Mouse (Mus musculus): ENCODE data around the gene Synj2.

The Synj2 gene

DNA sequence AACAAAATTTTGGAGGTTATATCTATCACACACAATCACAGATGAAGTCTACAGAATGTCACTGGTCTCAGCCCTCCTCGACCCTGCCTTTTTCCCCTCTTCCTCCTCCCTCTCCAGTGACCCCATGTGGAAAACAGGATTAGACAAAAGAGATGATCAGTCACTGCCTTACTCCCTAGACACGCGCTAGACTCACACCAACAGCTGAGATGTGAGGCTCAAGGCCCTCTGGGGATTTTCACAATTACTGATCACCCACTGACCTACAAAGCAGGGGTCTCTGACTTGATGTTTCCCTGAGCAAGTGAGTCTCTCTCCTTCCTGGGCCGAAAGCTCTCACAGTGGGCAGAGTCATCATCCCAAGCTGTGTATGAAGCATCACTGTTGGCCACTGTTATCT lies 111.7 kb downstream of the Synj2 start:
- no peak for DNase-seq (ENCODE audit: low spot score)

DNA sequence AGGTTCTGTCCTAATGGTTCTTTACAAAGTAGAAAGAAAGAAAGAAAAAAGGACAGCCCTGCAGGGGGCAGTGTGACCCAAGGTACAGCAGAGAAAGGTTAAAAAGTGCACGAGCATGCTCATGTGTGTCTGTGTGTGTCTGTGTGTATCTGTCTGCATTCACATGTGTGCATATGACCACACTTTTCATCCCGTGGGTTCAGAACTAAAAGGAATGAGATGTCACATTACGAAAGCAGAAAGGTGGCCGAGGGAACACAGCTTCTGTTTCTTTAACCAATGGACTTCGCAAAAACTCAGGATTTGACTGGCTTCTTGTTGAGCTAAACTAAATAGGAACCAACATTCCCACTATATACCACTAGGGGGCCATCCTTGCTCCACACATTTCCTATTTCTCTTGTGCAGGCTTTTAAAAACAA lies 113.9 kb downstream of the Synj2 start:
- peak; percentile 28 for DNase-seq (ENCODE audit: low spot score)

DNA sequence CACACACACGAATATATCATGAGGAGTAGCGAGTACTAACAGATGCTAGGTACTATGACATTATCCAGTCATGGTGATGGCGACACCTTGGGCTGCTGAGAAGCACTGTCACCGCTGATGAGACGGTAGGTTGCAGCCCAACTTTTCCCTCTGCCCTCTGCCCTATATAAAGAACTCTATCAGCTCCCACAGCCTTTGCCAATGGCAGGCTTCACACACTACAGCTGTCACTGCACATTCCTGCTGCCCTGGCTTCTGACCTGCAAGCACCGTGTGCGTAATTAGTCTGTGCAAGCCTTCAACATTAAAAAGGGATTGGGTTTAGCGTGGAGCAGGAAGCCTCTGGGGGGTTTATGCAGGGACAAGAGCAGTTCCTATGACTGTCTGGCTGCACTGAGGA lies 121.7 kb downstream of the Synj2 start:
- no peak for DNase-seq (ENCODE audit: low spot score)

DNA sequence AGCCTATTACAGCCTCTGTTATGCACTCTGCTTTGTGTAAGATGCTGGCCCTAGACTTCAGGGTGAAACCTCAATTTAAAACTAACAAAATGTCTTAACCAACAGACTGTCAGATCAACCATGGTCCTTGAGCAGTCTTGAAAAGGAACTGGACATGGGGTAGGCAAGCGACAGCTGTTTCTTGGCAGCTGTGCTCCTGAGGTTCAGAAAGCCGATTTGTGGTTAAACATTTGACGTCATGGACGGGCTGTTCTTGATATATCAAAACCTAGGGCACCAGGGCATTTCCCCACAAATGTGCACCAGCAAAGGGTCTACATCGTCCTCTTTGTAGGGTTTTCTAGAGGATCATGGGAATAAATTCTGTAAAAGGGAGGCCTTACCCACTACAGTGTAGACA lies 122.5 kb downstream of the Synj2 start:
- no peak for DNase-seq (ENCODE audit: low spot score)

DNA sequence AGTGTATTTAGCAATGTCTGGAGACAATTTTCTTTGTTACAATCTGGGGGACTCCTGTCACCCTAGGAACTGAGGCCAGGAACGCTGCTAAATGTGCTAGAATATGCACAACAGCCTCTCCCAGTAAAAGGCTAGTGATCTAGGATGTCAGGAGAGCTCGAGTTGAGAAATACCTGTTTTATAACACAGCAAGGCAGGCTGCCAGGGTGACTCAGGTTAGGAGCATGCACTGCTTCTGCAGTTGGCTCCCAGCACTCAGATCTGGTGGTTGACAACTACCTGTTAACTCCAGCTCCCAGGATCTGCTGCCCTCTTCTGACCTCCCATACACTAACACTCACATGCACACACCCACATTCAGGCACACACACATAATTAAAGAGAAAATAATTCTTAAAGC lies 124.9 kb downstream of the Synj2 start:
- no peak for DNase-seq (ENCODE audit: low spot score)

DNA sequence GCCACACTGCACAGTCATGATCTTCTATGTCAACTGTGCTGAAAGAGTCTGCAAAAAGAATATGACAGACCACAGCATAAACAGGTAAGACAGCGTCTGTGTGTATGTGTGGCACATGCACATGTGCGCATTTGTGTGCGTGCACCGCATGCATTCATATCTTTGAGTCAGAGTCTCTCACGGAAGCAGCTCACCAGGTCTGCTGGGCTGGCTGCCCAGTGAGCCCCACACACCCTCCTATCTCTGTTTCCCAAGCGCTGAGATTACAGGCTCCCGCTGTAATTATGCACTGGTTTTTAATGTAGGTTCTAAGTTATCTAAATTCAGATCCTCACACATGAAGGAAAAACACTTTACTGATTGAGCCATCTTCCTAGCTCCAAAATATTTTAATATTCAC lies 126.5 kb downstream of the Synj2 start:
- DNase-seq (ENCODE audit: low spot score), result no peak

DNA sequence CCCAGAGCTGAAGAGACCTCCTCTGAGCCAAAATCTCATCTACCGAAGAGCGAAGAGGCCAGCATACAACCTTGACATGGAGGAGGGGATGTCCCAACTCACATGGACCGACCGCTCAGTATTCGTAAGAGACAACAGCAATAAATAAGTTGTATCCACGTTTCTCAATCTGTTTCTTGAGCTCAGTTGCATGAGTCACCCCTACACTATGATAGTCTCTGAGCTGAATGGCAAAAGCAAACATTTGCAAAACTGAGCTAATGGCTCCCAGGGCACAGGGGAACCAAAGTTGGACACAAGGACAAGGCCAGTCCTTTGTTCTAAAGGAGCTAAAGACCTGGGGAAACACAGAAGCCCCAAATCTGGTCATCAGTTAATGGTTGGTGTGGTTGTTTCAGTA lies 128.8 kb downstream of the Synj2 start:
- DNase-seq (ENCODE audit: low spot score), result no peak

DNA sequence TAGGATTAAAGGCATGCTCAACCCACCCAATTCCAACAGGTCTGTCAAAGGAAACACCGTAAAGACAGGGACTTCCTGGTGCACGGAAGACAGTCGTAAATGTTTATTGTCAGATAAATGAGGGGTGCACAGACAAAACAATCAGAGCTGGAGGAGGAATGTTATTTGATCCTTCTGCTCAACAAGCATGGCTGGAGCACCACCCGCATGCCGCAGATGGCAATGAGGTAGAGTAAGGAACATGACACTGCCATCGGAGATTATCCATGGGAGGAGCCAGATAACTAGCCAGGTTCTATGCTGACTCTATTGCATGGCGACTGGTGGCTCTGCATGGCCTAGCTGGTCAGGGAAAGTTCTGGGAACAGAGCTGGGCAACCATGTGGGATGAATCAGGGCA lies 132.3 kb downstream of the Synj2 start:
- no peak for DNase-seq (ENCODE audit: low spot score)

DNA sequence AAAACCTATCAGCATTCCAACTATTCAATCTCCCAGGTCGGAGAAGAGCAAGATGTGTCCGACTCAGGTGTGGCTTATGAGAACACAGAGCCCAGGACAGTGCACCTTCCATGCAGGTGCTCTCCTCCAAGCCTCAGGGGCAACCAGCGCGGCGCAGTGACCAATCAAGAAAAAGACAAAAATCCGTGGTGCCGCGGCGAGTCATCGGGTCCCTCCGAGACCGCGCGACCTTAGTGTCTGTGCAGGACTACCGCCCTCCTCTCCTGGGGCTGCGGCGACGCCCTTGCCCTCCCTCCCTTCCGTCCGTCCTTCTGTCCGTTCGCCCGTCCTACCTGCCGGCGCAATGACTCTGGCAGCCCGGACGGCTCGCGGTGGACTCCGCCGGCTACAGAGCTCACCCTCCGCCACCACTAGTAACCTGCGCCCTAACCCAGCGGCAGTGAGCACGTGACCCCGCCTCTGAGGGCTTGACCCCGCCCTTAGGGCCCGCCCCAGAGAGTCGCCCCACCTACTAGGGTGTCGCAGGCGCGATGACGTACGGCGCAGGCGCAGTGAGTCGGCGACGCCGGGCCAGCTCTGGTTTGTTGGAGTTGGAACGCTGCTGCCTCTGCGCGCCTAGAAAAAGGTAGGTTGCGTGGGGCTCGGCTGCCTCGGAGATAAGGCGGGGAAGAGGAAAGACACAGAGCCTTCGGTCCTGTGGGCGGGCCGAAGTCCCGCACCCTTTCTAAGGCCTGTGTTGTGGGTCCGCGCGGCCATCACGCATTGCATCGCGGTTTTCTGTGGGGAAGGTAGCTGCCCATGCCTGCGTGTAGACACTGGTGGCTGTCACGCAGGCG lies 138.4 kb downstream of the Synj2 start, which contains the start of the genes Serac1 and Gtf2h5:
TSS of gene Serac1 (minus strand) at position 455 of the 836 bp plus-strand sequence.
TSS of gene Gtf2h5 (plus strand) at position 500 of the 836 bp plus-strand sequence.
- DNase-seq (ENCODE audit: low spot score), result peak; percentile 98

DNA sequence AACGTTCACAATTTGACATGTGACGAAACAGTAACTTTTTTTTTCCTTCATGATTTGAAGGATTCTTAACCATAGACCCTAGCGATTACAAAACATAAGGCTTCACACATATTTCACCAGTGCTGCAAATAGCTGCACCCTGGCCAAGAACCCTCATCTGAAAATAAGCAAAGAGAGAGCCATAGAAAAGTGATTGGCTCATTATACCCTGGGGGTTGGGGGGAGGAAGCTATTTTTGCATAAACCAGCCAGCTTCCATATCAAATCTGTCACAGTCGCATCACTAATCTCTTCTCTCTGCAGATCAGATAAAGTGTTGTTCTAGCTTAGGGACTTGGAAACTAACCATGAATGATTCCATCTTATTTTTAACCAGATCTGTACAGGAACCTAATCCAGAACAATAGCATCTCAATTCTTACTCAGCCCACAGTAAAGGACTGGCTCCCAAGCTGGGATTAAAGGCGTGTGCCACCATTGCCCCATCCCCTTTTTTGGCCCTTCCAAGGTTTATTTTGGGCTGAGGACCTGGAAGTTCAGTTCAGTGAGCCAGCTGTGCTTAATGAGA lies 142.3 kb downstream of the Synj2 start:
- no peak for DNase-seq (ENCODE audit: low spot score)

DNA sequence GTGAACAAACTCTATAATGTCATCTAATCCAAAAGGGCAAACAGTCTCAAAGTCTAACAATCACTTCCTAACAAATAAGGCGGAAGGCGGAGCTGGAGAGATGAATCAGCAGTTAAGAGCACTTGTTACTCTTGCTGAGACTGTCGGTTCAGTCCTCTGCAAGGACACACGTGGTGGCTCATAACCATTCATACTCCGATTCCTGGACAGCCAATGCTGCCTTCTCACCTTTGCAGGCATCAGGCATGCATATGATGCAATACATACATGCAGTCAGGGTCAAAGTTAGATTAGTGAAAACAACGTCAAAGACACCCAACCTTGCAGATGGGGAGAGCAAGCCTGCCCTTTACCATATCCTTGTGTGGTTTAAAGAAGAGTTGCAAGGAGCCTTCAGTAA lies 150.5 kb downstream of the Synj2 start:
- DNase-seq (ENCODE audit: low spot score), result no peak
